Mouse (Mus musculus) hindbrain, postnatal 0 days (tissue): Measurements from ENCODE around the gene AC129217.1. TPM values are rescaled to one million over a fixed set of nuclear protein-coding genes. Genes with fewer than 3 reads are reported as not detected.

Experiments used
- ATAC-seq: fragments of 200-750 bp; cut with Nextera tagmentation; 2 replicates; pipeline ENCODE4 v1.8.0; 2017; ENCODE audit warnings: mild to moderate bottlenecking, moderate TSS enrichment, moderate library complexity
- DNase-seq: peaks from one replicate; pipeline ENCODE4 v3.0.0-alpha.2; 2015; ENCODE audit warnings: low spot score
- H3K27ac ChIP-seq: fragments of 300-500 bp; sonication (generic); 2 replicates; pipeline ENCODE4 v1.5.1; 2014; ENCODE audit warnings: mild to moderate bottlenecking
- H3K27me3 ChIP-seq: fragments of 300-500 bp; sonication (generic); 2 replicates; pipeline ENCODE4 v1.6.1; 2014; ENCODE audit warnings: low read length, mixed read lengths; ENCODE audit not compliant: insufficient read depth
- H3K36me3 ChIP-seq: fragments of 300-500 bp; sonication (generic); 2 replicates; pipeline ENCODE4 v1.6.1; 2014; ENCODE audit warnings: low read length, mixed read lengths; ENCODE audit not compliant: insufficient read depth
- H3K4me1 ChIP-seq: fragments of 300-500 bp; sonication (generic); 2 replicates; pipeline ENCODE4 v1.6.1; 2014; ENCODE audit warnings: antibody characterized with exemption, low read length, mixed read lengths; ENCODE audit not compliant: insufficient read depth
- H3K4me2 ChIP-seq: fragments of 300-500 bp; sonication (generic); 2 replicates; pipeline ENCODE4 v1.6.1; 2014; ENCODE audit warnings: low read depth, mild to moderate bottlenecking, low read length, moderate library complexity, mixed read lengths
- H3K4me3 ChIP-seq: fragments of 300-500 bp; sonication (generic); 2 replicates; pipeline ENCODE4 v1.5.1; 2014; ENCODE audit warnings: low read length
- H3K9ac ChIP-seq: fragments of 300-500 bp; sonication (generic); replicated peaks from 2 replicates; pipeline ENCODE4 v1.6.1; 2014; ENCODE audit warnings: mild to moderate bottlenecking, low read length, moderate library complexity, mixed read lengths
- H3K9me3 ChIP-seq: fragments of 300-500 bp; sonication (generic); 2 replicates; pipeline ENCODE4 v1.6.1; 2016; ENCODE audit warnings: low read length, mixed read lengths
- CTCF ChIP-seq: IDR thresholded peaks from 2 replicates; pipeline ENCODE4 v1.5.1; 2016; ENCODE audit warnings: antibody characterized with exemption, control low read depth, low read depth
- WGBS: fragments of 180-500 bp; shearing (Covaris S2); extraction: QIAGEN DNeasy Blood & Tissue Kit; methylation state at CpG from one replicate; pipeline ENCODE4 v1.1.7; 2014; 5-methylcytosine and 5-hydroxymethylcytosine counted together
- polyA plus RNA-seq: library from polyadenylated mRNA; unstranded; fragments of >200 nt; fragmentation: Nextera tagmentation; extraction: Ambion mirVana; gene quantifications from 2 replicates; pipeline ENCODE4 v1.2.1, GENCODE M21; 2015
- total RNA-seq: library from RNA; depleted of rRNA; stranded (reverse); fragments of >200 nt; gene quantifications from 2 replicates; pipeline ENCODE4 v1.2.3, GENCODE M21; 2014

The AC129217.1 gene
- total and polyA plus RNA-seq, 2 experiments from 2014 or later = not detected

DNA sequence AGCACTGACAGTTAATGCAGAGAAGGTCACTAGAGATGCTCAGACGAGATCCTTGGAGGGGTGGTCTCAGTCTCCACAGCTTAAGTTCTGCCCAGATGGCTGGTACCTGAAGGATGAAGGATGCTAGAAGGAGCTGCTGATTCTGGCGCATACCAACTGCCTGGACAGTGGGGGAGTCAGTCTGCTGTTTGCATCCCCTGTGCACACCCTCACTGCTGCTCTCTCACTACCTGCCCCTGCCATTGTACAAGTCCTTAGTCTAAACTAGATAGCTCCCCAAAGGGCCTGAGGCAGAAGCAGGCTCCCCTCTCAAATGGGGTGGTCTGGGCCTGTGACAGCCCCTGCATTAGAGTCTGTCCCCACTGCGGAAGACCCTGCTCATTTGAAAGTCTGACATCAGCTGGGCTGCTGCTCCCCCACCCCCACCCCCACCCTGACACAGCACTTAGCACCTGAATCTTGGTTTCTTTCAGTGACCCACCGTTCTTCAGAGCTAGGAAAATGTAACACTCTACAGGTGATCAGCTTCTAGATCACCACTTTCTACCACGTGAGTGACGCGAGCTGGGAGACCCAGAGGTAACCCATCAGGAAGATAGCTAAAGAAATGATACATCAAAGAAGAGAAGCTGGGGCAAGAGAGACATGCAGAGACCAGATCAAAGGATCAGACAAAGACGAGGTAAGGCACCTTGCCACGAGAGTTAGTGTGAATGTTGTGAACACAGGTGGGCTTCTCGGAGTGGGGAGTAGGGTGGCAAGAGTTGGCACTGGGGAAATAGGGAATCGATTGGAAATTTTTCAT, 9.7 kb downstream of the AC129217.1 start, which contains the start of gene Gng3:
Gng3 (minus strand) TSS at position 92 of the 805 bp plus-strand sequence.
- Histone ChIP-seq H3K9me3 (no peaks in the 10 kb centered on the region), H3K27me3 (no peaks in the 10 kb centered on the region), H3K9ac (peak within 1 kb of the TSS; percentile 73), H3K4me3 (peak within 1 kb of the TSS; percentile 51), H3K27ac (peak within 1 kb of the TSS; percentile 97), H3K4me1 (peaks cover 8% of the 10 kb centered on the region), H3K4me2 (peak within 1 kb of the TSS; percentile 91), H3K36me3 (peaks cover 10% of the 10 kb centered on the region; the same call in 1 of the 2 replicates)
- DNase-seq (peak; percentile 92), ATAC-seq (peak; percentile 87)
- TF ChIP-seq CTCF = peak; percentile 12; the same call in 1 of the 2 replicates
- WGBS = 30% methylated on average over 11 of the region's 11 CpGs

DNA sequence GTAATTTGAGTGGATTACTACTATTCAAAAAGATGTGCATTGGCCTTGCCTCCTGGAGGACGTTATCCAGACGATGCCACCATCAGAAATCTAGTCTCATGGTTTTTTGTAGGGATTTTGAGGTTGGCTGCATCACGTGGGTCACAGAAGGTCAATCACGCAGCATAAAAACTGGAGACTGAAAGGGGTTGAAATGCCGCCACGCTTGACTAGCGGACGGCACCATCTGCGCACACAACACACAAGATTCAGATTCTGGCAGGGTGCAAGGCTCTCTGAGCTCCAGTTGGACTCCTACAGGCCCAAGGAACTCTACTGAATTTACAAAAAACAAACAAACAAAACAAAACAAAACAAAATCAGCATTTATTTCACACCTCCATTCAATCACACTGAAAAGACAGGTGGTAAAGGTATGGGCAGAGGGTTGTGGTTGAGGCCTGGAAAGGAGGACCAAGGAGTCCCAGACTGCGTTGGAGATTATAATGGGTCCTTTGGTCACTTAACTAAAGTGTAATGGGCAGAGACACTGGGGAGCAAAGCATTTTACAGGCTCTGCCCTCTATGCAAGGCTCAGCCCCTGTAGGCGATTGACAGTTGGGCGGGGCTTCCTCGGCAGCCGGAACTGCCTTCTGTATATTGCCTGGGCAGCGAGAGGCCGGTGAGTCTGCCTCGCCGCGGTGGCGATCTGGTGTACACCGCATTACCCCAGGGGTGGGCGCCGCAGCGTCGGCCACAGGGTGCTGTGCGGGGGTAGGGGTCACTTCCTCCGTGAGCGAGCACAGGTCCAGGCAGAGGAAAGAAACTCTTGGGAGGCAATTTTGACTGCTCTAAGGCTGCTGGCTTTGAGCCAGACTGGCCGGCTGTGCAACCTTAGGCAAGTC, 10.6 kb downstream of the AC129217.1 start:
- H3K27ac ChIP-seq = peak overlapping the region; percentile 97
- peak; percentile 76 for DNase-seq
- H3K4me3 ChIP-seq = peak overlapping the region; percentile 51
- ATAC-seq = peak; percentile 28
- H3K27me3 ChIP-seq = no peaks in the 10 kb centered on the region
- peaks cover 3% of the 10 kb centered on the region; the same call in 1 of the 2 replicates for H3K36me3 ChIP-seq
- H3K9ac ChIP-seq = peak overlapping the region; percentile 73
- no peaks in the 10 kb centered on the region for H3K9me3 ChIP-seq
- peaks cover 8% of the 10 kb centered on the region for H3K4me1 ChIP-seq
- 12% methylated on average over 29 of the region's 29 CpGs for WGBS
- no peak for TF ChIP-seq CTCF
- peak overlapping the region; percentile 91 for H3K4me2 ChIP-seq

DNA sequence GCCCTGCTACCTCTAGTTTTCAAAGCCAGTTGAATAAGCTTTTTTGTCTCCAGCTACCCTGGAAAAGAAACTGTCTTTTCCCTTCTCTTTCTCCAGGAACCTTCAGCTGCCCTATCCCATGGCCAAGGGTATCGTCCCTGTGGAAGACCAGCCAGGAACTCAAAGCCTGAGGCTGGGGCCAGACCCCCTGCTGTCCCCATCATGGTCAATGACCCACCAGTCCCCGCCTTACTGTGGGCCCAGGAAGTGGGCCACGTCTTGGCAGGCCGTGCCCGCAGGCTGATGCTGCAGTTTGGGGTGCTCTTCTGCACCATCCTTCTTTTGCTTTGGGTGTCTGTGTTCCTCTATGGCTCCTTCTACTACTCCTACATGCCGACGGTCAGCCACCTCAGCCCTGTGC, 11.4 kb downstream of the AC129217.1 start:
- Histone ChIP-seq H3K9me3 (no peaks in the 10 kb centered on the region), H3K27me3 (no peaks in the 10 kb centered on the region), H3K4me1 (peaks cover 8% of the 10 kb centered on the region), H3K4me3 (peak overlapping the region; percentile 51), H3K36me3 (peaks cover 8% of the 10 kb centered on the region; the same call in 1 of the 2 replicates), H3K27ac (peak overlapping the region; percentile 97; the same call in 1 of the 2 replicates), H3K4me2 (peak overlapping the region; percentile 91), H3K9ac (peak overlapping the region; percentile 73)
- DNase-seq (no peak), ATAC-seq (no peak)
- WGBS = 86% methylated on average over 7 of the region's 7 CpGs
- no peak for TF ChIP-seq CTCF

DNA sequence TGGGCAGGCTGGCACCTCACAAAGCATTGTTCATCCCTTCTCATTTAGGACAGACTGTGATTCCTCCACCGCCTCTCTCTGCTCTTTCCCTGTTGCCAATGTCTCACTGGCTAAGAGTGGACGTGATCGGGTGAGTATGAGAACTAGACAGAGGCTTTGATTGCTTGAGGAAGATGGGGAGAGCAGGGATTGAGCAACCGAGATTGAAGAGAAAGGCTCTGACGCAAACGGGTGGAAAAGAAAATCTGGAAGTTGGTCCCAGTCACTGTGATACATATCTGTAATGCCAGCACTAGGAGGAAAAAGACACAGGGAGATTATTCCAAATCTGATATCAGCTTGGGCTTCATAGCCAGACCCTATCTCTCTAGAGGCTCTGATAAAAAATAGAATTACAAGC, 13.4 kb downstream of the AC129217.1 start:
- Histone ChIP-seq H3K9ac (no peak overlapping the region), H3K4me3 (no peak overlapping the region), H3K36me3 (peaks cover 26% of the 10 kb centered on the region), H3K27ac (no peak overlapping the region), H3K4me1 (peaks cover 8% of the 10 kb centered on the region), H3K27me3 (no peaks in the 10 kb centered on the region), H3K4me2 (no peak overlapping the region), H3K9me3 (no peaks in the 10 kb centered on the region)
- WGBS = 87% methylated on average over 6 of the region's 6 CpGs
- DNase-seq = no peak
- no peak for ATAC-seq
- no peak for TF ChIP-seq CTCF

DNA sequence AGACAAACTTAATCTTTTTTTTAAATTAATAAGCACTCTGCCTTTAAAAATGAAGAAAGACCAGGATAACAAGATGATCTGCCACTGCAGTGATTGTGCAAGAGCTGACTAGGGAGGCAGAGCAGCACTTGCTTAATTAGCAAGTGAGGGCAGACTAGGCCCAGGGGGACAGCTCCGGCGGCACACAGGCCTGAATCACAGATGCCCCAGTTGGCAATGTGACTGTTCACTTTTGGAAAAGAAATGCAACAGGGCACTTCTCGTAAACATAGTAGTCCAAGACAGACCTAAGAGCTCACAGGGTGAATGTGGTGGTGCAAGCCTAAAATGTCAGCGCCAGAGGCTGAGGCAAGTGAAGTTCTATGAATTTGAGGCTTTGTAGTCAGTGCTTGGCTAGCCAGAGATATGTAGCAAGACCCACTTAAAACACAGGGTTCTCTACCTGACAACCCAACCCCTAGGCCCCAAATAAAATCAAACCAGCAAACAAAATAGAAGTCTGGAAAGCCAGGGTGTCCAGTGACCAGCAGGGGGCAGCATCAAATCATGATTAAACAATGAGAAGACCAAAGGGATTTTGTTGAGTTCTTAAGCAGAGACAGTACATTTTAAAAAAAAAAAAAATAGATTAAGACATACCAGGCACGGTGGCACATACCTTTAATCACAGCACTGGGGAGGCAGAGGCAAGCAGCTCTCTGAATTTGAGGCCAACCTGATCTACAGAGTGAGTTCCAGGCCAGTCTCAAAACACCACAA, 15.0 kb downstream of the AC129217.1 start:
- ATAC-seq (no peak), DNase-seq (peak; percentile 87)
- TF ChIP-seq CTCF = peak; percentile 75
- Histone ChIP-seq H3K4me3 (no peak overlapping the region), H3K4me2 (no peak overlapping the region), H3K36me3 (peaks cover 35% of the 10 kb centered on the region), H3K27me3 (no peaks in the 10 kb centered on the region), H3K9me3 (no peaks in the 10 kb centered on the region), H3K9ac (no peak overlapping the region), H3K4me1 (peaks cover 8% of the 10 kb centered on the region), H3K27ac (no peak overlapping the region)
- whole genome bisulfite sequencing = 55% methylated on average over 5 of the region's 5 CpGs

DNA sequence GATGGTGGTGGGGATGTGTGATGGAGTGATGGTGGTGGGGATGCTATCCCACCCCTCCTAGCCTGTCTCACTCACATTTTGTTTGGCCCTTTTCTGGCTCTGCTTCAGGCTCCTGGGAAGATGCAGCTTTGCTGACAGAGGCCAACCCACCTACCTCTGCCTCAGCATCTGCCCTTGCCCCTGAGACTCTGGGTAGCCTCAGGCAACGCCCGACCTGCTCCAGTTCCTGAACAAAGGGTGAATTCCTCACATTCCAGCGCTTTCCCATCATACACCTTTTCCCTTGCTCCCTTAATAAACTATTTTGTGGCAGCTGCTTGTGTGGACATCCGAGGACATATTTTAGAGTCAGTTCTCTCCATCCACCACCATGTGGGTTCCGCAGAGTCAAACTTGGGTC, 18.8 kb downstream of the AC129217.1 start:
- 82% methylated on average over 5 of the region's 5 CpGs for WGBS
- Histone ChIP-seq H3K4me3 (no peak overlapping the region), H3K27ac (no peak overlapping the region), H3K9me3 (no peaks in the 10 kb centered on the region), H3K9ac (no peak overlapping the region), H3K27me3 (no peaks in the 10 kb centered on the region), H3K4me2 (no peak overlapping the region), H3K36me3 (peaks cover 35% of the 10 kb centered on the region), H3K4me1 (no peaks in the 10 kb centered on the region)
- no peak for TF ChIP-seq CTCF
- ATAC-seq = no peak
- no peak for DNase-seq
